Mouse (Mus musculus) urinary bladder, postnatal 10 days (tissue): ENCODE data around the gene Ctla2a.
"Not testable (repeated sequence)": the region's sequence is repeated elsewhere in the genome, so short reads cannot be mapped to it uniquely, and the experiment has no call there.

Experiments used
- DNase-seq: peaks from one replicate; pipeline ENCODE4 v3.0.0; 2022; ENCODE audit warnings: low spot score

The Ctla2a gene

GRCm38 (mm10) chr13:60936500-60936901 lies at the start of gene Ctla2a, which contains the start of gene Gm49391:
Gene Ctla2a (minus strand): TSS chr13:60936625.
Gene Gm49391 (minus strand): TSS chr13:60936571.
- DNase-seq = no peak

- not testable (repeated sequence) for DNase-seq
These were observed 35.9 kb upstream of the Ctla2a start for GRCm38 (mm10) chr13:60972319-60972718.

- DNase-seq = not testable (repeated sequence)
These were observed 27.6 kb upstream of the Ctla2a start for GRCm38 (mm10) chr13:60963985-60964384.

GRCm38 (mm10) chr13:60961706-60962105 lies 25.3 kb upstream of the Ctla2a start:
- no peak for DNase-seq

- DNase-seq = not testable (repeated sequence)
These were observed 5.5 kb upstream of the Ctla2a start, which contains the start of gene Tpbpa for GRCm38 (mm10) chr13:60941884-60942283. Gene Tpbpa (minus strand): TSS chr13:60941984.

- not testable (repeated sequence) for DNase-seq
These were observed 935 bp downstream of the Ctla2a start, which contains the start of gene Gm49393 for GRCm38 (mm10) chr13:60935490-60935889. Gene Gm49393 (minus strand): TSS chr13:60935590.

- not testable (repeated sequence) for DNase-seq
These were observed 31.6 kb downstream of the Ctla2a start, which contains the start of gene Tpbpb for GRCm38 (mm10) chr13:60904780-60905179. Gene Tpbpb (minus strand): TSS chr13:60904880.

GRCm38 (mm10) chr13:60897328-60897727 lies 39.1 kb downstream of the Ctla2a start, which contains the start of gene Ctla2b:
Gene Ctla2b (minus strand): TSS chr13:60897447.
- no peak for DNase-seq

GRCm38 (mm10) chr13:60896794-60897193 lies 39.6 kb downstream of the Ctla2a start, which contains the start of gene Gm49392:
Gene Gm49392 (minus strand): TSS chr13:60896894.
- not testable (repeated sequence) for DNase-seq

GRCm38 (mm10) chr13:60895406-60896160 lies 40.8 kb downstream of the Ctla2a start:
- no peak for DNase-seq

GRCm38 (mm10) chr13:60892301-60892700 lies 44.1 kb downstream of the Ctla2a start:
- no peak for DNase-seq
